Mouse (Mus musculus) erythroid progenitor cell, adult 5-6 weeks (primary cell): ENCODE measurements around the gene D430041D05Rik. TPM values are rescaled to one million over a fixed set of nuclear protein-coding genes. Genes with fewer than 3 reads are reported as not detected.

ENCODE experiments used
- ATAC-seq: replicated peaks from 2 replicates; pipeline ENCODE4 v1.8.0; 2016; ENCODE audit warnings: moderate number of reproducible peaks, mild to moderate bottlenecking, moderate TSS enrichment, inconsistent platforms; ENCODE audit not compliant: poor library complexity, low FRiP score, severe bottlenecking
- total RNA-seq, 2 experiments: library from RNA; stranded (forward) in 1 of 2; stranded (reverse) in 1 of 2; fragments of 150-400 nt in 1 of 2; fragments of 186-747, 209-891 nt in 1 of 2; gene quantifications; 2 replicates each; pipeline versions ENCODE4 v1.2.3 to v1.2.4; 2015 to 2017; ENCODE audit warnings: low replicate concordance in 2 of 2

D430041D05Rik gene
- total RNA-seq, 2 experiments from 2014 or later, result not detected

- no peak for ATAC-seq
These were observed 677 bp downstream of the D430041D05Rik start for GRCm38 (mm10) chr2:104409851-104410821.

- no peak for ATAC-seq
These were observed 2.5 kb downstream of the D430041D05Rik start for GRCm38 (mm10) chr2:104408351-104408750.

GRCm38 (mm10) chr2:104407913-104408312 lies 2.9 kb downstream of the D430041D05Rik start:
- ATAC-seq, result no peak

GRCm38 (mm10) chr2:104404036-104404435 lies 6.8 kb downstream of the D430041D05Rik start:
- no peak for ATAC-seq

GRCm38 (mm10) chr2:104398651-104399290 lies 12.0 kb downstream of the D430041D05Rik start:
- ATAC-seq, result no peak

GRCm38 (mm10) chr2:104395961-104396360 lies 14.9 kb downstream of the D430041D05Rik start:
- ATAC-seq, result no peak

- no peak for ATAC-seq
These were observed 16.0 kb downstream of the D430041D05Rik start for GRCm38 (mm10) chr2:104394769-104395168.

- no peak for ATAC-seq
These were observed 18.0 kb downstream of the D430041D05Rik start for GRCm38 (mm10) chr2:104392700-104393312.

GRCm38 (mm10) chr2:104389231-104389630 lies 21.6 kb downstream of the D430041D05Rik start:
- ATAC-seq, result no peak

GRCm38 (mm10) chr2:104385941-104386340 lies 24.9 kb downstream of the D430041D05Rik start:
- ATAC-seq, result no peak

- no peak for ATAC-seq
These were observed 27.2 kb downstream of the D430041D05Rik start for GRCm38 (mm10) chr2:104383589-104383988.

GRCm38 (mm10) chr2:104382813-104383212 lies 28.0 kb downstream of the D430041D05Rik start:
- ATAC-seq, result no peak

- no peak for ATAC-seq
These were observed 31.5 kb downstream of the D430041D05Rik start for GRCm38 (mm10) chr2:104379304-104379703.

GRCm38 (mm10) chr2:104378791-104379190 lies 32.0 kb downstream of the D430041D05Rik start:
- no peak for ATAC-seq

GRCm38 (mm10) chr2:104377990-104378389 lies 32.8 kb downstream of the D430041D05Rik start:
- 0 out of 2 replicates have a peak, but pooled peaks have one; percentile 42 for ATAC-seq

- no peak for ATAC-seq
These were observed 38.7 kb downstream of the D430041D05Rik start for GRCm38 (mm10) chr2:104372156-104372555.

- no peak for ATAC-seq
These were observed 39.1 kb downstream of the D430041D05Rik start for GRCm38 (mm10) chr2:104371606-104372130.

- no peak for ATAC-seq
These were observed 42.9 kb downstream of the D430041D05Rik start for GRCm38 (mm10) chr2:104367836-104368298.

GRCm38 (mm10) chr2:104367291-104367690 lies 43.5 kb downstream of the D430041D05Rik start:
- ATAC-seq, result no peak

- ATAC-seq, result no peak
These were observed 51.5 kb downstream of the D430041D05Rik start for GRCm38 (mm10) chr2:104359305-104359704.
